Mouse (Mus musculus) kidney, embryonic 14.5 days (tissue): ENCODE results near the gene Srpx2. TPM values are rescaled to one million over a fixed set of nuclear protein-coding genes. Genes with fewer than 3 reads are reported as not detected.

Experiments used
- ATAC-seq: fragments of 200-750 bp; cut with Nextera tagmentation; 2 replicates; pipeline ENCODE4 v1.8.0; 2017; ENCODE audit warnings: moderate number of reproducible peaks, mild to moderate bottlenecking, moderate TSS enrichment, moderate library complexity; ENCODE audit not compliant: low FRiP score, low TSS enrichment
- H3K27ac ChIP-seq: fragments of 300-500 bp; sonication (generic); 2 replicates; pipeline ENCODE4 v1.5.1; 2014; ENCODE audit warnings: low read depth, mild to moderate bottlenecking, low read length, moderate library complexity, mixed read lengths
- H3K27me3 ChIP-seq: fragments of 300-500 bp; sonication (generic); 2 replicates; pipeline ENCODE4 v1.6.1; 2014; ENCODE audit warnings: mild to moderate bottlenecking, low read length; ENCODE audit not compliant: control insufficient read depth, insufficient read depth
- H3K36me3 ChIP-seq: fragments of 300-500 bp; sonication (generic); 2 replicates; pipeline ENCODE4 v1.6.1; 2014; ENCODE audit warnings: low read length, mixed read lengths; ENCODE audit not compliant: control insufficient read depth, insufficient read depth
- H3K4me1 ChIP-seq: fragments of 300-500 bp; sonication (generic); 2 replicates; pipeline ENCODE4 v1.6.1; 2014; ENCODE audit warnings: low read length, mixed read lengths; ENCODE audit not compliant: control insufficient read depth, insufficient read depth
- H3K4me2 ChIP-seq: fragments of 300-500 bp; sonication (generic); replicated peaks from 2 replicates; pipeline ENCODE4 v1.6.1; 2014; ENCODE audit warnings: low read depth, mild to moderate bottlenecking, low read length
- H3K4me3 ChIP-seq: fragments of 300-500 bp; sonication (generic); 2 replicates; pipeline ENCODE4 v1.5.1; 2014; ENCODE audit warnings: mild to moderate bottlenecking, low read length
- H3K9ac ChIP-seq: fragments of 300-500 bp; sonication (generic); 2 replicates; pipeline ENCODE4 v1.6.1; 2014; ENCODE audit warnings: low read depth, mild to moderate bottlenecking, low read length, moderate library complexity
- H3K9me3 ChIP-seq: fragments of 300-500 bp; sonication (generic); 2 replicates; pipeline ENCODE4 v1.6.1; 2016; ENCODE audit warnings: low read length; ENCODE audit not compliant: control insufficient read depth
- WGBS: fragments of 180-500 bp; shearing (Covaris S2); extraction: QIAGEN DNeasy Blood & Tissue Kit; methylation state at CpG from one replicate; pipeline ENCODE4 v1.1.7; 2014; 5-methylcytosine and 5-hydroxymethylcytosine counted together
- polyA plus RNA-seq: library from polyadenylated mRNA; unstranded; fragments of >200 nt; fragmentation: Nextera tagmentation; extraction: Ambion mirVana; gene quantifications from 2 replicates; pipeline ENCODE4 v1.2.1, GENCODE M21; 2014

Gene Srpx2
- polyA plus RNA-seq, 1 experiment from 2014 or later, result 1.8 TPM

DNA sequence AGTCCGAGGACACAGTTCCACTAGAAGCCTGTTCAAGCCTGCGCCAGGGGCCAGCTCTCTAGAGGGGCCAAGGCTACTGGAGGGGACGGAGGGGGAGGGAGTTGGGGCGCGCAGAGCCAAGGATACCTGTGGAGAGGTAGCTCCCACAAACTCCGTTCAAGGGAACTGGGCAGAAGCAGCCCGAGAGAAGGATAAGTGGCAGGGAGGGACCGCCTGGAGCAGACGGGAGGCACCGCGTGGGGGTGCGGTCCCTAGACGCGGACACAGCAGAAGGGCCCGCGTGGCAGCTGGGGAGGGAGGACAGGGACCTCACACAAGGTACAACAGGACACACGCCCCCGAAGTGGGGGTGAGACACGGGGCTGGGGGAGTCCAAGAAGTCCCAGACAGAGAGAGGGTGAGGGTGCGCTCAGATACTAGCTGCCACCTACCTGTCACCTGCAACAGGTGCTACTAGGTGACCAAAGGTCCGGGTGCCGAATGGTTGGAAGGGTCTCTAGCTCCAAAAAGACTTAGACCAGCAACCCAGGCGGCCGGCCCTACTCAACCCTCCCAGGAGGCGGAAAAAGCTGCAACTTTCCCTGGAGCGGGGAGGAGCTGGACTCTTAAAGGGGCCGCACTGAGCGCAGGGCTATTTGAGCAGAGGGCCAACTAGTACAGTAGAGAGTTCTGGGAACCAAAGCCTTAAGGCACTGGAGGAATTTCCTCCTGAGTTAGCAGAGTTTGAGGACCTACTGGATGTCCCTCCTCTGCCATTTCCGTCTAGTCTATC lies 73.2 kb downstream of the Srpx2 start, which contains the start of gene Sytl4:
Gene Sytl4 (minus strand): TSS at position 582 of the 772 bp plus-strand sequence.
- Histone ChIP-seq H3K4me1 (no peaks in the 10 kb centered on the region), H3K27me3 (no peaks in the 10 kb centered on the region; the same call in 1 of the 2 replicates), H3K4me3 (peak within 1 kb of the TSS; percentile 47), H3K27ac (no peak within 1 kb of the TSS), H3K36me3 (no peaks in the 10 kb centered on the region), H3K9ac (peak within 1 kb of the TSS; percentile 48; the same call in 1 of the 2 replicates), H3K4me2 (peak within 1 kb of the TSS; percentile 64), H3K9me3 (no peaks in the 10 kb centered on the region)
- ATAC-seq, result peak; percentile 86
- 30% methylated on average over 29 of the region's 29 CpGs for WGBS

Other genes starting within 250 kb of the Srpx2 start
- gene Pcdh19, start 219.4 kb upstream of the Srpx2 start, polyA plus RNA-seq, result 6.3 and 8.6 TPM in 2 replicates
- gene Tnmd, start 57.4 kb upstream of the Srpx2 start, polyA plus RNA-seq, result not detected in 2 replicates
- 203 and 238 TPM in 2 replicates for gene Tspan6, start 10.0 kb upstream of the Srpx2 start, polyA plus RNA-seq
- 2.4 and 3.3 TPM in 2 replicates for gene Sytl4, start 73.4 kb downstream of the Srpx2 start, polyA plus RNA-seq
- gene Cstf2, start 150.8 kb downstream of the Srpx2 start, polyA plus RNA-seq, result 32.7 and 58.5 TPM in 2 replicates